Mouse (Mus musculus) myocyte (in vitro differentiated cells): ENCODE results near the gene Zfp575. TPM values are rescaled to one million over a fixed set of nuclear protein-coding genes. Genes with fewer than 3 reads are reported as not detected.

Experiments
- H3K27me3 ChIP-seq: one replicate; pipeline ENCODE4 v1.6.1; 2011; ENCODE audit not compliant: control insufficient read depth, insufficient read depth, insufficient read length
- H3K36me3 ChIP-seq: one replicate; pipeline ENCODE4 v1.6.1; 2011; ENCODE audit not compliant: control insufficient read depth, insufficient read depth
- H3K4me2 ChIP-seq: one replicate; pipeline ENCODE4 v1.6.1; 2011; ENCODE audit warnings: low read depth, control low read depth
- H3K4me3 ChIP-seq: one replicate; pipeline ENCODE4 v1.5.1; 2011; ENCODE audit warnings: mild to moderate bottlenecking, control low read depth, moderate library complexity
- H3K79me2 ChIP-seq: one replicate; pipeline ENCODE4 v1.6.1; 2011; ENCODE audit not compliant: control insufficient read depth, insufficient read depth
- H3ac ChIP-seq: one replicate; pipeline ENCODE4 v1.6.1; 2011; ENCODE audit not compliant: control insufficient read depth, insufficient read length
- CEBPB ChIP-seq: IDR thresholded peaks from 2 replicates; pipeline ENCODE4 v1.6.1; 2011; ENCODE audit warnings: mild to moderate bottlenecking, moderate library complexity; ENCODE audit not compliant: poor library complexity, insufficient read depth, severe bottlenecking
- E2F4 ChIP-seq: IDR thresholded peaks from one replicate; pipeline ENCODE4 v1.6.1; 2011; ENCODE audit warnings: mild to moderate bottlenecking, control low read depth, moderate library complexity; ENCODE audit not compliant: insufficient read depth
- MAX ChIP-seq: IDR thresholded peaks from one replicate; pipeline ENCODE4 v1.6.1; 2011; ENCODE audit warnings: low read depth, mild to moderate bottlenecking, control low read depth
- MYOD1 ChIP-seq, 3 experiments: IDR thresholded peaks; one replicate each; pipeline ENCODE4 v1.6.1; 2011; ENCODE audit warnings: control low read depth in 2 of 3, low read depth in 2 of 3, mild to moderate bottlenecking in 2 of 3, moderate library complexity in 1 of 3; ENCODE audit not compliant: insufficient read length in 2 of 3, control insufficient read depth in 1 of 3
- MYOG ChIP-seq, 3 experiments: IDR thresholded peaks; one replicate each; pipeline ENCODE4 v1.6.1; 2011; ENCODE audit warnings: control low read depth in 2 of 3, low read depth in 2 of 3, mild to moderate bottlenecking in 2 of 3; ENCODE audit not compliant: insufficient read length in 2 of 3, control insufficient read depth in 1 of 3, insufficient read depth in 1 of 3
- POLR2A ChIP-seq: IDR thresholded peaks from one replicate; pipeline ENCODE4 v1.6.1; 2011; ENCODE audit warnings: low read depth, mild to moderate bottlenecking, control low read depth, moderate library complexity; ENCODE audit not compliant: insufficient read length
- POLR2AphosphoS2 ChIP-seq: IDR thresholded peaks from one replicate; pipeline ENCODE4 v1.6.1; 2011; ENCODE audit warnings: low read depth, control low read depth; ENCODE audit not compliant: insufficient read length
- REST ChIP-seq: IDR thresholded peaks from one replicate; pipeline ENCODE4 v1.6.1; 2011; ENCODE audit warnings: mild to moderate bottlenecking, control low read depth, moderate library complexity; ENCODE audit not compliant: insufficient read depth, insufficient read length
- SRF ChIP-seq: IDR thresholded peaks from one replicate; pipeline ENCODE4 v1.6.1; 2011; ENCODE audit warnings: low read depth; ENCODE audit not compliant: control insufficient read depth, insufficient read length
- TCF12 ChIP-seq: IDR thresholded peaks from one replicate; pipeline ENCODE4 v1.6.1; 2011; ENCODE audit warnings: mild to moderate bottlenecking, control low read depth; ENCODE audit not compliant: poor library complexity, insufficient read depth, severe bottlenecking
- TCF3 ChIP-seq: IDR thresholded peaks from one replicate; pipeline ENCODE4 v1.6.1; 2011; ENCODE audit warnings: low read depth, control low read depth; ENCODE audit not compliant: insufficient read length
- USF1 ChIP-seq: IDR thresholded peaks from one replicate; pipeline ENCODE4 v1.6.1; 2011; ENCODE audit warnings: low read depth, mild to moderate bottlenecking, control low read depth, moderate library complexity
- polyA plus RNA-seq: library from polyadenylated mRNA; unstranded; fragments of >200 nt; fragmentation: generic; extraction: Trizol; gene quantifications from one replicate; pipeline ENCODE4 v1.2.1, GENCODE M21; 2012; ENCODE audit warnings: missing spikeins

The Zfp575 gene
- polyA plus RNA-seq, 1 experiment: 0.12 TPM

DNA sequence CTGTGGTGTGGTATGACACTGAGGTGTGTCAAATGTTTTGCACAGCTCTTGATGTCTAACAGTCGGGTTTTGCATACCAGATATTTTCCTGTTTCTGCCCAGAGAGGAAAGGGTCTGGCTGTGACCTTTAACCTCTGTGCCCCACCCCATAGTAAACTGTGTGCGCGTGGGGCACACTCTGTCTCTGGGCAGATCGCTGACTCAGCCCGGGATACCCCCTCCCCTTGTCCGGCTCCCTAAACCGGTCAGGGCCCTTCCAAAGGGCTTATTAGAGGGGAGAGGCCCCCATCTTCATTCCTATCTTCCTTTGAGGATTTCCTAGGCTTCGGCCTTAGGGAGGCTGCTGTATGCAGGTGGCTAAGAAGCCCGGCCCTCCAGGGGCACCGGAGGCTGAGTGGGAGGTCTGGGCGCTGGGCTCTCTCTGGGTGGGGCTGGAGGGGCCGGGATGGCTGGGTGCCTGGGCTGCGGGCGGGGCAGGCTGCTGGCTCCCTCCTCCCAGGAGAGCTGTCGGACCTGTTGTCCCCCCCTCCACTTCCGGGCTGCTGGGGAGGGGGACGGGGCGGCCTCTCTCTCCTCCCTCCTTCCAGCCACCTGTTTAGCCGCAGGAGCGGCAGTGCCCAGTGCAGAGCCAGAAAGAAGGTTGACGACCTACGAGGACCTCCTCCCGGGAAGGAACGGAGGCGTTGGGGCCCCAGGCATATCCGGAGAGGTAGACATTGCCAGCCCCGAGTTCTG, 22.9 kb upstream of the Zfp575 start, which contains the start of gene Phldb3:
Gene Phldb3 (plus strand): TSS at position 620 of the 735 bp plus-strand sequence.
- H3K27me3 ChIP-seq: no peaks in the 10 kb centered on the region
- TF ChIP-seq POLR2AphosphoS2 (no peak), MYOG (IDR thresholded peaks at IDR 0.05; ENCODE audit: control insufficient read depth in 1 of 3, insufficient read depth in 1 of 3, insufficient read length in 2 of 3, low read depth in 2 of 3) (peak in 1 of 3 experiments; percentile 67), POLR2A (no peak), TCF12 (no peak), MYOD1 (IDR thresholded peaks at IDR 0.05; ENCODE audit: control insufficient read depth in 1 of 3, insufficient read length in 2 of 3, low read depth in 2 of 3) (peak in 2 of 3 experiments; percentile 32 to 67), SRF (no peak)

DNA sequence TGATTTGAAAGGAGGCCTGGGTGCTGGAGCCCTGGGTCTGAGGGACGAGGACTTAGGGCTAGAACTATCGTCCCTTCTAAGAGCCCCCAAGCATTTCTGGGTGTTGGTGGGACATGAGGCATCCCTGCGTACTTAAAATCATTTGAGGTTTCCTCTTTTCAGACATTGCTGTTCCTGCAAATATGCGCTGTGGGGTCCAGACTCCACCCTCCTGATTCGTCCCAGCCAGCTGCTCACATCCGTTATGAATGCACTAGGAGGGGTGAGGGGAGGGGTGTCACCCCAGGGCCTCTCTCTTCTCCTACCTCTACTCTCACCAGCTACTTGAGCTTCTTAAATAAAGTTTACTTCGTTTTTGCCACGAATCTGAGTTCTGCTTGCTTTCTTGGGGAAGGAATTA, 21.1 kb upstream of the Zfp575 start:
- Histone ChIP-seq H3ac (no peak overlapping the region), H3K4me2 (peak overlapping the region; percentile 42), H3K27me3 (no peaks in the 10 kb centered on the region), H3K36me3 (no peaks in the 10 kb centered on the region), H3K79me2 (no peaks in the 10 kb centered on the region), H3K4me3 (peak overlapping the region; percentile 6)
- peak in 2 of 3 experiments; percentile 76 to 82 for TF ChIP-seq MYOD1 (IDR thresholded peaks at IDR 0.05; ENCODE audit: control insufficient read depth in 1 of 3, insufficient read length in 2 of 3, low read depth in 2 of 3)
- TF ChIP-seq MYOG (IDR thresholded peaks at IDR 0.05; ENCODE audit: control insufficient read depth in 1 of 3, insufficient read depth in 1 of 3, insufficient read length in 2 of 3, low read depth in 2 of 3): peak in 1 of 3 experiments; percentile 14
- TF ChIP-seq REST: no peak
- no peak for TF ChIP-seq TCF12

More for the DNA sequence above, 22.9 kb upstream of the Zfp575 start, which contains the start of gene Phldb3:
- peak within 1 kb of the TSS; percentile 1 for H3ac ChIP-seq
- peak within 1 kb of the TSS; percentile 82 for H3K4me2 ChIP-seq
- H3K36me3 ChIP-seq: no peaks in the 10 kb centered on the region
- peak within 1 kb of the TSS; percentile 46 for H3K4me3 ChIP-seq
- H3K79me2 ChIP-seq: no peaks in the 10 kb centered on the region

DNA sequence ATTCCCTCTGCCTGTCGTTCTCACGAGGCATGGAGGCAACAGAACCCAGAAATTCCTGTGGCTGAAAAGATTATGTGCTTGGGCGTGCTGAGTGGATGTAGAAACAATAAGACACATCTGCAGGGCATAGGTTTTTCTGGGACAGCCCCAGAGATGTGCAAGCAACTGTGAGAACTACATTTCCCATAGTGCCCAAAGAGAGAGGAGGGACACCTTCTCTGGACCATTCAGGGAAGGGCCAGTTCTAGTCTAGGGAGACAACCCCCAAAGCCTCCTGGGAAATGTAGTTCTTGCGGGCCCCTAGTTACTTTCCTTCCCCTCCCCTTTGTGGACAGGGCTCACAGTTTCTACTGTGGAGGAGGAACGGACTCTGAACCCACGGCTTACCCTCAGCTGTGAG, 20.6 kb upstream of the Zfp575 start:
- TF ChIP-seq MAX (no peak), TCF3 (no peak)
- no peaks in the 10 kb centered on the region for H3K36me3 ChIP-seq
- no peak overlapping the region for H3ac ChIP-seq
- no peaks in the 10 kb centered on the region for H3K27me3 ChIP-seq
- no peaks in the 10 kb centered on the region for H3K79me2 ChIP-seq
- peak overlapping the region; percentile 6 for H3K4me3 ChIP-seq
- peak overlapping the region; percentile 42 for H3K4me2 ChIP-seq

DNA sequence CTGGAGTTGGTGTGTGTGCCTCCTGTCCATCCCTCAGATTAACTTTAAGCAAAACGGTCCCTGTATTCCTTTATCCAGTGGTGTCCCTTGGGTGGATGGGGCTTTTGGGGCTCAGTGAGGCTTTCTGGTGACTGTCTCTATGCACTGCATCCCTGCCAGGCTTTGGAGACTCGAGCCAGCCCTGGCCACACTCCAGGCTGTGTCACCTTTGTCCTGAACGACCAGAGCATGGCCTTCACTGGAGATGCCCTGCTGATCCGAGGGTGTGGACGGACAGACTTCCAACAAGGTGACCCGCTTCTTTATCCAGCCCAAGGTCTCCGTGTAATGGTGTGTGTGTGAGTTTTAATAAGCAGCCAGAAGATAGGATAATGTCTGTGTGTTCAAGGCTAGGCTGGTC, 18.6 kb upstream of the Zfp575 start:
- Histone ChIP-seq H3K27me3 (no peaks in the 10 kb centered on the region), H3ac (no peak overlapping the region), H3K4me3 (no peak overlapping the region), H3K79me2 (no peaks in the 10 kb centered on the region), H3K4me2 (no peak overlapping the region), H3K36me3 (no peaks in the 10 kb centered on the region)
- TF ChIP-seq MYOD1 (IDR thresholded peaks at IDR 0.05; ENCODE audit: control insufficient read depth in 1 of 3, insufficient read length in 2 of 3, low read depth in 2 of 3) (no peak), USF1 (no peak), REST (no peak), TCF12 (no peak), POLR2A (no peak), MAX (no peak)

DNA sequence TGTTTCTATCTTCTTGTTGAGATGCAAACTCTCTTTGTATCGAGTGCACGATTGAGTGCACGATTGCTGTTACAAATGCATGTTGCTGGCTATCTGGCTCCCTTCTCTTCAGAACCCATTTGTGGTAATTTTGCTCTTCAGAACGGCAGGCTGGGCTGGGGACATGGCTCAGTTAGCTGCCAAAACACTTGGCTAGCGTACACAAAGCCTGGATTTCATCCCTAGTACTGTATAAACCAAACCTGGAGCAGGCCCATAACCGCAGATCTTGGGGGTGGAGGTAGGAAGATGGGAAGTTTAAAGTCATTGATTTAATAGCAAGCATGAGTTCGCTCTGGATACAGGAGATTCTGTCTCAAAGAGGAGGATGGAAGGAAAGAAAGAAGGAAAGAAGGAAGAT, 18.1 kb upstream of the Zfp575 start:
- Histone ChIP-seq H3K27me3 (no peaks in the 10 kb centered on the region), H3K4me3 (no peak overlapping the region), H3K4me2 (no peak overlapping the region), H3K79me2 (no peaks in the 10 kb centered on the region), H3ac (no peak overlapping the region), H3K36me3 (no peaks in the 10 kb centered on the region)
- TF ChIP-seq SRF (no peak), POLR2A (no peak), CEBPB (no peak), POLR2AphosphoS2 (no peak), E2F4 (no peak), TCF3 (no peak), MYOD1 (IDR thresholded peaks at IDR 0.05; ENCODE audit: control insufficient read depth in 1 of 3, insufficient read length in 2 of 3, low read depth in 2 of 3) (no peak), TCF12 (no peak), MAX (no peak), USF1 (no peak), MYOG (IDR thresholded peaks at IDR 0.05; ENCODE audit: control insufficient read depth in 1 of 3, insufficient read depth in 1 of 3, insufficient read length in 2 of 3, low read depth in 2 of 3) (no peak)
